Mouse (Mus musculus): ENCODE data around the gene Gabrr1.

DNA sequence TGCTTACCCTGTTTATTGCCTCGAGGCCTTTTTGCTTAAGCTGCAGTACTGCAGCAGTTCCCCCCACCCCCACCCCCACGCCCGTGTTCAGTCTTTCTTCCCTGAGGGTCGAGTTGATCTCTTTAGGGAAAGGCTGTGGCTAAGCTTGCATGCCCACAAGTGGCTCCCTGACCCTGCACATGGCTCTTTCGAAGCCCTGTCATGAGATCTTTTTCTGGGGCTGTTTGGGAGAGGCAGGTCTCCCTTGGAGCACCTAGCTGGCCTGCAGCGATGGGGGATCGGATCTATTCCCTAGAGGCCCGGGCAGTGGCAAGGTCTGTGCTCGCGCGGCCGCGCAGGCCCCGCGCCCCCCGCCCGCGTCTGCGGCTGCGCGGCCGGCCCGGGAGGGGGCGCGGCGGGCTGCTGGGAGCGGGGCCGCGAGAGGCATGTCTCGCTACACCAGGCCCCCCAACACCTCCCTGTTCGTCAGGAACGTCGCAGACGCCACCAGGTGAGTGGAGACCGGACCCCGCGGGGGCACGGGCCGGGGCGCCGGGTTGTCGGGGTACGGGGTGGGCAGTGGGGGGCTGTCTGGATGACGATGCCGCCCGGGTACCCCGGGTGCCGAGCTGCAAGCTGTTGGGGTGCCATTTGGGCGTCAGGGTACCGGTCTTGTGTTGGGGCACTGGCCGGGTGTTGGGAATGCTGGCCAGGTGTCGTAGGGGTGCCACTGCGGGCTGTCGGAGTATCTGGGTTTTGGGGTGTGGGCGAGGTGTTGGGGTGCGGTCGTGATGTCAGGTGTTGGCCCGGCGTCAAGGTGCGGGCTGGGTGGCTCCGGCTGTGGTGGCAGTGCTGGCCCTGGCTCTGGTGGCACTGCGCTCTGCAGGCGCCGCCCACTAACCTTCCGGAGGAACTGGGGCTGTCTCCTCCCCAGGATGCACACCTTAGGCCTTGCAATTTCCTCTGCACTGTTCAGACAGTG lies 76.8 kb downstream of the Gabrr1 start, which contains the start of gene Srsf12:
- TF ChIP-seq ZC3H11A (IDR thresholded peaks at IDR 0.05; ENCODE audit: borderline replicate concordance, low read depth, low read length) (no peak), HCFC1 (IDR thresholded peaks at IDR 0.05; ENCODE audit: borderline replicate concordance, insufficient read depth, low read length) (no peak), MAFK (IDR thresholded peaks at IDR 0.05; ENCODE audit: insufficient read depth, low read depth, low read length) (no peak)
